Mouse (Mus musculus) retina, postnatal 7 days (tissue): ENCODE measurements around the gene Ifngr2.
A peak's percentile ranks its signal among the peaks of the same experiment; 100 is the strongest.
"Not testable (repeated sequence)": the region's sequence is repeated elsewhere in the genome, so short reads cannot be mapped to it uniquely, and the experiment has no call there.

ENCODE experiments used
- DNase-seq: peaks from one replicate; pipeline ENCODE4 v3.0.0-alpha.2; 2012; ENCODE audit warnings: low read depth, low spot score

The Ifngr2 gene

GRCm38 (mm10) chr16:91546836-91547741, at the start of gene Ifngr2:
Ifngr2 (plus strand) TSS chr16:91547072.
- DNase-seq: peak; percentile 17

- no peak for DNase-seq
Observed at GRCm38 (mm10) chr16:91498041-91498440, 48.8 kb upstream of the Ifngr2 start.

GRCm38 (mm10) chr16:91504701-91505100, 42.2 kb upstream of the Ifngr2 start:
- no peak for DNase-seq

GRCm38 (mm10) chr16:91505116-91505601, 41.7 kb upstream of the Ifngr2 start:
- DNase-seq: no peak

- no peak for DNase-seq
Observed at GRCm38 (mm10) chr16:91506396-91506795, 40.5 kb upstream of the Ifngr2 start.

GRCm38 (mm10) chr16:91512161-91512787, 34.6 kb upstream of the Ifngr2 start:
- DNase-seq: peak; percentile 72

GRCm38 (mm10) chr16:91513099-91513498, 33.8 kb upstream of the Ifngr2 start:
- DNase-seq: no peak

GRCm38 (mm10) chr16:91517020-91517419, 29.9 kb upstream of the Ifngr2 start:
- DNase-seq: no peak

GRCm38 (mm10) chr16:91522040-91522439, 24.8 kb upstream of the Ifngr2 start:
- DNase-seq: no peak

- no peak for DNase-seq
Observed at GRCm38 (mm10) chr16:91522479-91523309, 24.2 kb upstream of the Ifngr2 start.

GRCm38 (mm10) chr16:91524206-91524605, 22.7 kb upstream of the Ifngr2 start:
- DNase-seq: no peak

- DNase-seq: no peak
Observed at GRCm38 (mm10) chr16:91526274-91526673, 20.6 kb upstream of the Ifngr2 start.

- no peak for DNase-seq
Observed at GRCm38 (mm10) chr16:91527051-91527450, 19.8 kb upstream of the Ifngr2 start.

GRCm38 (mm10) chr16:91527500-91527899, 19.4 kb upstream of the Ifngr2 start:
- DNase-seq: no peak

GRCm38 (mm10) chr16:91528578-91528977, 18.3 kb upstream of the Ifngr2 start:
- DNase-seq: no peak

- not testable (repeated sequence) for DNase-seq
Observed at GRCm38 (mm10) chr16:91530830-91531229, 16.0 kb upstream of the Ifngr2 start.

GRCm38 (mm10) chr16:91531856-91532255, 15.0 kb upstream of the Ifngr2 start:
- no peak for DNase-seq

- DNase-seq: no peak
Observed at GRCm38 (mm10) chr16:91532429-91532828, 14.4 kb upstream of the Ifngr2 start.

GRCm38 (mm10) chr16:91533097-91534001, 13.5 kb upstream of the Ifngr2 start:
- DNase-seq: no peak

- peak; percentile 62 for DNase-seq
Observed at GRCm38 (mm10) chr16:91534477-91534876, 12.4 kb upstream of the Ifngr2 start.

- DNase-seq: no peak
Observed at GRCm38 (mm10) chr16:91534888-91535287, 12.0 kb upstream of the Ifngr2 start.
